Mouse (Mus musculus) embryonic facial prominence, embryonic 14.5 days (tissue): ENCODE data around the gene Ccdc47. TPM values are rescaled to one million over a fixed set of nuclear protein-coding genes. Genes with fewer than 3 reads are reported as not detected.

Experiments used
- ATAC-seq: fragments of 200-750 bp; cut with Nextera tagmentation; 2 replicates; pipeline ENCODE4 v1.8.0; 2017; ENCODE audit warnings: low read depth, moderate number of reproducible peaks, moderate TSS enrichment
- DNase-seq: peaks from one replicate; pipeline ENCODE4 v3.0.0-alpha.2; 2015; ENCODE audit warnings: low spot score
- H3K27ac ChIP-seq: fragments of 300-500 bp; sonication (generic); replicated peaks from 2 replicates; pipeline ENCODE4 v1.5.1; 2014; ENCODE audit warnings: low read depth, mild to moderate bottlenecking, low read length, moderate library complexity
- H3K27me3 ChIP-seq: fragments of 300-500 bp; sonication (generic); replicated peaks from 2 replicates; pipeline ENCODE4 v1.6.1; 2014; ENCODE audit warnings: low read length; ENCODE audit not compliant: control insufficient read depth, insufficient read depth
- H3K36me3 ChIP-seq: fragments of 300-500 bp; sonication (generic); 2 replicates; pipeline ENCODE4 v1.6.1; 2014; ENCODE audit warnings: low read length, mixed read lengths; ENCODE audit not compliant: control insufficient read depth, insufficient read depth
- H3K4me1 ChIP-seq: fragments of 300-500 bp; sonication (generic); 2 replicates; pipeline ENCODE4 v1.6.1; 2014; ENCODE audit warnings: antibody characterized with exemption, low read length; ENCODE audit not compliant: control insufficient read depth, insufficient read depth
- H3K4me2 ChIP-seq: fragments of 300-500 bp; sonication (generic); 2 replicates; pipeline ENCODE4 v1.6.1; 2014; ENCODE audit warnings: low read depth, mild to moderate bottlenecking, low read length, moderate library complexity, mixed read lengths
- H3K4me3 ChIP-seq: fragments of 300-500 bp; sonication (generic); 2 replicates; pipeline ENCODE4 v1.5.1; 2014; ENCODE audit warnings: low read depth, mild to moderate bottlenecking, low read length
- H3K9ac ChIP-seq: fragments of 300-500 bp; sonication (generic); 2 replicates; pipeline ENCODE4 v1.6.1; 2014; ENCODE audit warnings: low read depth, mild to moderate bottlenecking, low read length, moderate library complexity, mixed read lengths
- H3K9me3 ChIP-seq: fragments of 300-500 bp; sonication (generic); 2 replicates; pipeline ENCODE4 v1.6.1; 2016; ENCODE audit warnings: low read length; ENCODE audit not compliant: control insufficient read depth
- WGBS: fragments of 180-500 bp; shearing (Covaris S2); extraction: QIAGEN DNeasy Blood & Tissue Kit; methylation state at CpG from one replicate; pipeline ENCODE4 v1.1.7; 2014; 5-methylcytosine and 5-hydroxymethylcytosine counted together
- polyA plus RNA-seq: library from polyadenylated mRNA; unstranded; fragments of >200 nt; fragmentation: Nextera tagmentation; extraction: Ambion mirVana; gene quantifications from 2 replicates; pipeline ENCODE4 v1.2.1, GENCODE M21; 2014

The Ccdc47 gene
- polyA plus RNA-seq, 1 experiment from 2014 or later: 77.4 TPM

- Histone ChIP-seq H3K9ac (peak overlapping the region; percentile 82), H3K9me3 (no peaks in the 10 kb centered on the region), H3K4me1 (peaks cover 5% of the 10 kb centered on the region), H3K4me2 (peak overlapping the region; percentile 74), H3K27ac (peak overlapping the region; percentile 86), H3K4me3 (peak overlapping the region; percentile 78), H3K27me3 (no peaks in the 10 kb centered on the region), H3K36me3 (peaks cover 22% of the 10 kb centered on the region)
- ATAC-seq (peak; percentile 96), DNase-seq (peak; percentile 99)
- WGBS: 0% methylated on average over 23 of the region's 44 CpGs
Observed at GRCm38 (mm10) chr11:106193371-106194154, 22.6 kb downstream of the Ccdc47 start.

- ATAC-seq: peak; percentile 64
- WGBS: 6% methylated on average over 19 of the region's 19 CpGs
- DNase-seq: no peak
- Histone ChIP-seq H3K4me2 (peak overlapping the region; percentile 74), H3K27me3 (no peaks in the 10 kb centered on the region), H3K27ac (peak overlapping the region; percentile 86), H3K4me1 (peaks cover 5% of the 10 kb centered on the region), H3K9ac (peak overlapping the region; percentile 82), H3K36me3 (peaks cover 14% of the 10 kb centered on the region), H3K4me3 (peak overlapping the region; percentile 78), H3K9me3 (no peaks in the 10 kb centered on the region)
Observed at GRCm38 (mm10) chr11:106192657-106193370, 23.3 kb downstream of the Ccdc47 start.

- DNase-seq: no peak
- Histone ChIP-seq H3K9ac (peak overlapping the region; percentile 82; the same call in 1 of the 2 replicates), H3K9me3 (no peaks in the 10 kb centered on the region), H3K4me1 (peaks cover 5% of the 10 kb centered on the region), H3K27ac (no peak overlapping the region; the same call in 1 of the 2 replicates), H3K27me3 (no peaks in the 10 kb centered on the region), H3K4me2 (peak overlapping the region; percentile 74), H3K4me3 (peak overlapping the region; percentile 78), H3K36me3 (peaks cover 9% of the 10 kb centered on the region)
- 83% methylated on average over 5 of the region's 5 CpGs for WGBS
- no peak for ATAC-seq
Observed at GRCm38 (mm10) chr11:106192241-106192640, 23.9 kb downstream of the Ccdc47 start.

- H3K27me3 ChIP-seq: no peaks in the 10 kb centered on the region
- DNase-seq (no peak), ATAC-seq (no peak)
- H3K4me3 ChIP-seq: no peak overlapping the region
- H3K4me1 ChIP-seq: peaks cover 5% of the 10 kb centered on the region
- H3K36me3 ChIP-seq: peaks cover 6% of the 10 kb centered on the region; the same call in 1 of the 2 replicates
- H3K9me3 ChIP-seq: no peaks in the 10 kb centered on the region
- H3K27ac ChIP-seq: no peak overlapping the region
- no peak overlapping the region for H3K4me2 ChIP-seq
- WGBS: 90% methylated on average over 3 of the region's 3 CpGs
- H3K9ac ChIP-seq: no peak overlapping the region
Observed at GRCm38 (mm10) chr11:106191716-106192115, 24.4 kb downstream of the Ccdc47 start.

GRCm38 (mm10) chr11:106187326-106187725 is 28.8 kb downstream of the Ccdc47 start:
- Histone ChIP-seq H3K4me2 (no peak overlapping the region), H3K9me3 (no peaks in the 10 kb centered on the region), H3K4me3 (no peak overlapping the region), H3K27me3 (no peaks in the 10 kb centered on the region), H3K4me1 (peaks cover 1% of the 10 kb centered on the region), H3K36me3 (peaks cover 25% of the 10 kb centered on the region), H3K27ac (no peak overlapping the region), H3K9ac (no peak overlapping the region)
- DNase-seq (no peak), ATAC-seq (no peak)
- 90% methylated on average over 4 of the region's 4 CpGs for WGBS

- Histone ChIP-seq H3K9me3 (no peaks in the 10 kb centered on the region), H3K4me3 (no peak overlapping the region), H3K27me3 (no peaks in the 10 kb centered on the region), H3K4me2 (no peak overlapping the region), H3K4me1 (no peaks in the 10 kb centered on the region; the same call in 1 of the 2 replicates), H3K27ac (peak overlapping the region; percentile 55; the same call in 1 of the 2 replicates), H3K36me3 (peaks cover 26% of the 10 kb centered on the region), H3K9ac (no peak overlapping the region)
- DNase-seq (no peak), ATAC-seq (no peak)
- WGBS: 93% methylated on average over 2 of the region's 2 CpGs
Observed at GRCm38 (mm10) chr11:106180449-106180801, 35.7 kb downstream of the Ccdc47 start.

GRCm38 (mm10) chr11:106179711-106180448 is 36.3 kb downstream of the Ccdc47 start:
- no peak overlapping the region for H3K4me3 ChIP-seq
- no peaks in the 10 kb centered on the region for H3K27me3 ChIP-seq
- ATAC-seq (0 out of 2 replicates have a peak, but pooled peaks have one; percentile 33), DNase-seq (peak; percentile 33)
- WGBS: 55% methylated on average over 7 of the region's 7 CpGs
- no peaks in the 10 kb centered on the region for H3K9me3 ChIP-seq
- no peak overlapping the region for H3K4me2 ChIP-seq
- H3K27ac ChIP-seq: peak overlapping the region; percentile 55; the same call in 1 of the 2 replicates
- H3K4me1 ChIP-seq: no peaks in the 10 kb centered on the region; the same call in 1 of the 2 replicates
- no peak overlapping the region for H3K9ac ChIP-seq
- peaks cover 26% of the 10 kb centered on the region for H3K36me3 ChIP-seq

- ATAC-seq: no peak
- Histone ChIP-seq H3K9ac (no peak overlapping the region), H3K27me3 (no peaks in the 10 kb centered on the region), H3K4me3 (no peak overlapping the region), H3K27ac (no peak overlapping the region), H3K36me3 (peaks cover 12% of the 10 kb centered on the region), H3K4me2 (no peak overlapping the region), H3K9me3 (no peaks in the 10 kb centered on the region), H3K4me1 (no peaks in the 10 kb centered on the region; the same call in 1 of the 2 replicates)
- WGBS: 51% methylated on average over 5 of the region's 5 CpGs
- DNase-seq: no peak
Observed at GRCm38 (mm10) chr11:106178036-106178782, 37.9 kb downstream of the Ccdc47 start.
